In the genomic region with DNA sequence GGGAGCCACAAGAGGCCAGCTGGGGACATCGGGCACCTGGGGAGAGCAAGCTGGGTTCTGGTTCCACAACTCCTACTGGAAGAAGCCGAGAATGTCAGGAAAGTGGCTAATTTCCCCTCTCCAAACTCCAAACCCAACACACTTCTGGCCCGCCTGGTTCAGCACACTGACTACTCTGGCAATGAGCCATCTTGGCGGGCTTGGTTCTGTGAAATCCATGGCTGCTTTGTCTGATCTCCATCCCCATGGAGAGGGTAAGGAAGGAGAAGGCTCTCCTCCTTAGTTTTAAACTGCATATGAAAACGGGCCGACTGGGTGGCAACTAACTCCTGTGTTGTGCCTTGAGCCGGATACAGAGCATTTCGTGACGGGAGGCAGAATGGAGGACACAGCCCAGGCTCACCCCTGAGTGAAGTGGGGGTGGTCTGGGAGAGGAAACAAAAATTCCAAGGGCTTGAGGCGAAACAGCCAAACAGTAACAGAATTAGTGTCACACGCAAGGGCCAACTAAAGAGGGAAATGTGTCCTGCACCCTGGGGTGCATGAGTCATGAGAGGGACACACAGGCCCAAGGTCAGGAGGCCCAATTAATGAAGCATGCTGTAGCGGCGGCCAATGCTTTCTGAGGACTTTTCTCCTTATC, we compare ENCODE assay signal across 11 mouse cellular contexts. TPM values are rescaled to one million over a fixed set of nuclear protein-coding genes. Genes with fewer than 3 reads are reported as not detected.
DNase-seq lines count a peak whose midpoint lies in the region; ATAC-seq and TF ChIP-seq lines count a peak whose summit lies in the region.
"Had no signal": no experiment of that assay in that cellular context is flagged by ENCODE, and none has a peak within 500 bp of the region (broad histone marks: within the 10 kb centered on the region; RNA-seq: fewer than 3 reads in every experiment).

No protein-coding gene starts in this region.

- ATAC-seq in lung, embryonic 14.5 days (ENCODE audit: insufficient read depth), result no peak
- ATAC-seq in forebrain, postnatal 0 days, result peak; percentile 78
- ATAC-seq in liver, embryonic 12.5 days, result no peak

- no peak overlapping the region for H3K27ac ChIP-seq in lung, embryonic 14.5 days (ENCODE audit: low read depth)
- H3K27ac ChIP-seq in forebrain, postnatal 0 days (ENCODE audit: low read depth, low read length), result no peak overlapping the region
- no peak overlapping the region for H3K27ac ChIP-seq in liver, embryonic 12.5 days

- H3K9ac ChIP-seq in lung, embryonic 14.5 days, result no peak overlapping the region
- no peak overlapping the region for H3K9ac ChIP-seq in forebrain, postnatal 0 days
- H3K9ac ChIP-seq in liver, embryonic 12.5 days, result no peak overlapping the region

- H3K27me3 ChIP-seq in lung, embryonic 14.5 days (ENCODE audit: insufficient read depth, low read length), result no peaks in the 10 kb centered on the region
- H3K27me3 ChIP-seq in forebrain, postnatal 0 days (ENCODE audit: insufficient read depth, low read length), result no peaks in the 10 kb centered on the region
- H3K27me3 ChIP-seq in liver, embryonic 12.5 days (replicated peaks), result no peaks in the 10 kb centered on the region

- WGBS in lung, embryonic 14.5 days, result 83% methylated on average over 13 of the region's 13 CpGs
- WGBS in forebrain, postnatal 0 days, result 51% methylated on average over 13 of the region's 13 CpGs
- WGBS in liver, embryonic 12.5 days (ENCODE audit: insufficient replicate concordance), result 82% methylated on average over 13 of the region's 13 CpGs

- no peak for TF ChIP-seq CTCF in lung, embryonic 14.5 days (IDR thresholded peaks at IDR 0.05; ENCODE audit: low read depth)
- no peak for TF ChIP-seq CTCF in forebrain, postnatal 0 days (IDR thresholded peaks at IDR 0.05; ENCODE audit: low read depth)

- H3K9me3 ChIP-seq in lung, embryonic 14.5 days (ENCODE audit: low read depth, low read length), result no peaks in the 10 kb centered on the region
- no peaks in the 10 kb centered on the region for H3K9me3 ChIP-seq in forebrain, postnatal 0 days (ENCODE audit: low read length)
- no peaks in the 10 kb centered on the region for H3K9me3 ChIP-seq in liver, embryonic 12.5 days (replicated peaks)

- H3K4me1 ChIP-seq in lung, embryonic 14.5 days (ENCODE audit: insufficient read depth), result no peaks in the 10 kb centered on the region
- 0 out of 2 replicates have a peak, but pooled peaks cover 4% of the 10 kb centered on the region for H3K4me1 ChIP-seq in forebrain, postnatal 0 days (ENCODE audit: insufficient read depth)
- H3K4me1 ChIP-seq in liver, embryonic 12.5 days, result no peaks in the 10 kb centered on the region

- no peak overlapping the region for H3K4me3 ChIP-seq in lung, embryonic 14.5 days (ENCODE audit: low read depth, low read length)
- no peak overlapping the region for H3K4me3 ChIP-seq in forebrain, postnatal 0 days (ENCODE audit: low read depth, low read length)
- no peak overlapping the region for H3K4me3 ChIP-seq in liver, embryonic 12.5 days

- no peak overlapping the region for H3K4me2 ChIP-seq in lung, embryonic 14.5 days
- H3K4me2 ChIP-seq in forebrain, postnatal 0 days (ENCODE audit: low read depth), result no peak overlapping the region
- no peak overlapping the region for H3K4me2 ChIP-seq in liver, embryonic 12.5 days

- peaks cover 81% of the 10 kb centered on the region for H3K36me3 ChIP-seq in lung, embryonic 14.5 days (ENCODE audit: insufficient read depth)
- peaks cover 4% of the 10 kb centered on the region; the same call in 1 of the 2 replicates for H3K36me3 ChIP-seq in forebrain, postnatal 0 days (ENCODE audit: insufficient read depth)
- H3K36me3 ChIP-seq in liver, embryonic 12.5 days, result peaks cover 30% of the 10 kb centered on the region; the same call in 1 of the 2 replicates

- DNase-seq in lung, embryonic 14.5 days, result peak; percentile 53
- no peak for DNase-seq in lung, postnatal 4 days
- DNase-seq in adrenal gland, postnatal 36 days, result peak; percentile 80
- DNase-seq in forebrain, postnatal 0 days, result peak; percentile 58
- DNase-seq in kidney, adult 9 months, result peak; percentile 55
- DNase-seq in embryo, embryonic 11 days, result no peak
- DNase-seq in urinary bladder, postnatal 10 days (ENCODE audit: low spot score), result no peak

RNA-seq across cellular contexts. Expression of gene Ghsr, which starts 59.6 kb away (rescaled TPM):
- not detected in 2 replicates for polyA plus RNA-seq in lung, embryonic 14.5 days (2014; fragmentation: Nextera tagmentation; extraction: Ambion mirVana)
- not detected for total RNA-seq in adrenal gland, postnatal 36 days (2021)
- total RNA-seq in forebrain, postnatal 0 days (2014; rRNA removed), result 0.23 and 0.33 TPM in 2 replicates
- polyA plus RNA-seq in forebrain, postnatal 0 days (2015; fragmentation: Nextera tagmentation; extraction: Ambion mirVana), result 0.04 and 0.15 TPM in 2 replicates
- not detected in 2 replicates for polyA plus RNA-seq in liver, embryonic 12.5 days (2016; fragmentation: Nextera tagmentation; extraction: Ambion mirVana)
- polyA plus RNA-seq: gonadal fat pad, adult 2 months; lung, embryonic 16.5 days; stomach, embryonic 16.5 days had no signal

Comparison
In these comparisons a context has a peak if more than half of its experiments do, and no peak if none do; other contexts are left out.
1. DNase-seq: peak in lung, embryonic 14.5 days (single experiment), adrenal gland, postnatal 36 days (2 of 2), forebrain, postnatal 0 days (single experiment) and kidney, adult 9 months (single experiment); none in lung, postnatal 4 days (0 of 2), embryo, embryonic 11 days (single experiment) and urinary bladder, postnatal 10 days (single experiment).